Mouse (Mus musculus) brain, embryonic 14.5 days (tissue): ENCODE results near the gene Styxl1.

Experiments
- CTCF ChIP-seq: fragments of 200-500 bp; IDR thresholded peaks from 2 replicates; pipeline ENCODE4 v1.5.1; 2012; ENCODE audit warnings: inconsistent platforms, mild to moderate bottlenecking, moderate library complexity, borderline replicate concordance; ENCODE audit not compliant: insufficient read depth, insufficient read length; ENCODE audit errors: extremely low read depth
- POLR2A ChIP-seq: fragments of 200-500 bp; IDR thresholded peaks from 2 replicates; pipeline ENCODE4 v1.6.1; 2012; ENCODE audit warnings: mild to moderate bottlenecking, inconsistent platforms, borderline replicate concordance; ENCODE audit not compliant: poor library complexity, insufficient read depth, insufficient read length, severe bottlenecking; ENCODE audit errors: extremely low read depth

GRCm38 (mm10) chr5:135761881-135762280 lies 16.3 kb downstream of the Styxl1 start:
- no peak for TF ChIP-seq CTCF
- no peak for TF ChIP-seq POLR2A
